Mouse (Mus musculus): Measurements from ENCODE around the gene Mavs.

DNA sequence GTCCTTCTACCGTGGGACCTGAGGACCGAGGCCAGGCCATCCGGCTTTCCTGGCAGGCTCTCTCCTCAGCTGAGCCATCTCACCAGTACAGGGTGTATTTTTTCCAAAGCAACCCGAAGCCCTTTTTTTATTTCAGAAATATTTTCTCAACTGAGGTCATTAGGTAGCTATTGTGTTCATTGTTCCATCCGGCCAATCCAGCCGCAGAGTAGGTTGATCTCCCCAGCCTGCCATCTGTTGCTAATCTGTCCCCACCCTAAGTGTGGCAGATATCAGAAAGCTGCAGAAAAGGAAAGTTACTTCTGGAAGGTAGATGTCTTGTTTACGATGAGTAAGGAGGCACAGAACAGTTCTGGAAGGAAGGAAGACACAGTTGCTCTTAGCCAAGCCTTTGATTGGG is 20.1 kb upstream of the Mavs start:
- no peak for TF ChIP-seq POLR2A (IDR thresholded peaks at IDR 0.05; ENCODE audit: low read depth, low read length)
- no peak for TF ChIP-seq CTCF (IDR thresholded peaks at IDR 0.05; ENCODE audit: extremely low read depth, insufficient read depth, insufficient read length, insufficient replicate concordance)
